Mouse (Mus musculus) heart, adult 18-20 months (tissue): ENCODE measurements around the gene Slc8a1. TPM values are rescaled to one million over a fixed set of nuclear protein-coding genes. Genes with fewer than 3 reads are reported as not detected.

Experiments used
- DNase-seq, 2 experiments: peaks; one replicate each; pipeline ENCODE4 v3.0.0; 2021 to 2022; ENCODE audit warnings: mixed read lengths in 1 of 2
- long read RNA-seq, 2 experiments: library from polyadenylated mRNA; stranded (forward); transcript quantifications; one replicate each; pipeline ENCODE4 v2.0.0; 2021
- total RNA-seq, 2 experiments: library from RNA; stranded (reverse); gene quantifications; 2 replicates each; pipeline ENCODE4 v1.2.3; 2021

The Slc8a1 gene
- 100 to 1,000 TPM; 508 to 537 TPM for total RNA-seq
- long read RNA-seq, experiment 1, partial matches to known transcripts: 0 of 32 reads
- long read RNA-seq, experiment 1, other reads (novel, unspliced or antisense): 32 of 32 reads
- long read RNA-seq, experiment 2, partial matches to known transcripts: 2 of 16 reads
- long read RNA-seq, experiment 2, other reads (novel, unspliced or antisense): 14 of 16 reads

DNA sequence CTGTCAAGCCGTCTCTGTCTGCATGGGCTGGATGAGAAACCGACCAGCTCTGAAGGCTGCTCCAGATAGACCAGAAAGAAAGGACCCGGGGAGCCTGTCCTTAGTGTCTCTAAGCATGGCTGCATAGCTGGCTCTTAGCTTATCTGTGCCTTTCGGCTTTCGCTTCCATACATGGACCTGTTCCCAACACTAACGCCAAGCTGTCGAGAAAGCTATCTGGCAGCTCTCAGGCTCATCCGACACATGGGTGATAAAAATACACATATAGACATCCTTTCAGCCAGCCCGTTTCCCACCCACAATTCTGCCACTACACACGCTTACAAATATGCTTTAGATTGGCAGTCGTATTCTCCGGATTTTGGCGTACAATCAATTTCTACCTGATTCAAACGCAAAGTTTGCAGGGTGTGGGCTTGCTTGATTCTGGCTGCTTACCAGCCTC, at the start of gene Slc8a1:
TSS of gene Slc8a1 (minus strand) at position 67 of the 445 bp plus-strand sequence.
- DNase-seq: peak; percentile 72 to 81

DNA sequence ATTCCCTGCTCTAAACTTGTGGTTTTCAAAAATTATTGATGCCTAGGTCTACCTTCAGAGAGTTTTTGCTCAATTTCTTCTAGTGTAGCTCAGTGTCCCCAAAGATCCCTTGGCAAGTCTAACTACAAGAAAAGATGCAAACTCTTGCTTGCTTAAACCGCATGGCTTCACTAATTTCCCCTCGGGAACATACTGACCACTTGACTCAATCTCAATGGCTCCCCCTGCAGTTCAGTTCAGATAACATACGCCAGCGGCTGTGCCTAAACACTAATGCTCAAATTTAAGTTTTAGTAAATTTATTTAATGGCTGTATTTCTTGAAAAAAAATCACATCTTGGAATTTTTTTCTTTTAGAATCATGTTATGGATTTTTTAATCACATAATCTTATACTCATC, 49.2 kb upstream of the Slc8a1 start:
- peak; percentile 71 to 87 for DNase-seq

DNA sequence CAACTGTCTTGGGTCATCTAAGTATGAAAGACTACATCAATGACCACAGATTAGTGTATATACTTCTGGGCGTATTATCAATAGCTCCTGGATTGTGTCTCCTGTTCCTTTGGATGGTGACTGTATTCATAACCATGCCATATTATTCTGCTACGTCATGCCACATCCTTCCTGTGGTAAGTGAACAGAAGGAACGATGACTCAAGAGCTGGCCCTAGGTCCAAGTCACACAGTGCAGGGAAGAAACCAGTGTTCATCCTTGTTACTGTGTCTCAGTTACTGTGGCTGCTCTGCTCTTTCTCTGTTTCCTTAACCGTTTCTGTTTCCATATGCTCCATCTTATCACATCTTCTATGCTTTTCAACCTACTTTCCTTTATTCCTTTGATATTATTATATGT, 44.1 kb upstream of the Slc8a1 start:
- DNase-seq: no peak

DNA sequence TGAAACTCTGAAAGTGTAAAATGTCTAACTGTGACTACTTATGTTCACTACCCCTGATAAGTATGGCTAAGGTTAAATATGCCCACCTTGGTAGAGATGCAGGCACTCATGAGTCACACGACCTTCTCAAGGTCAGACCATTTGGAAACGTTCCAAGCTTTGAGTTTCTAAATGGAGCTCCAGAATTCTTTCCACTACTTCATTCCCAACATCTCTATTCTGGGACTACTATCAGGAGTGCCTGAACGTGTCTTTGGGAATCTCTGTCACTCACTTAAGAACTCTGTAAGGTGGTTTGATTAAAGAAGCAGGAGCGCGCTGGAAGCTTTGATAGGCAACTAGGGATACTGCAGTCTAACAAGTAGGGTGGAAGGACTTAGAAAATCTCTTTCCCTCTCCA, 43.3 kb upstream of the Slc8a1 start:
- DNase-seq: peak; percentile 61 to 64

DNA sequence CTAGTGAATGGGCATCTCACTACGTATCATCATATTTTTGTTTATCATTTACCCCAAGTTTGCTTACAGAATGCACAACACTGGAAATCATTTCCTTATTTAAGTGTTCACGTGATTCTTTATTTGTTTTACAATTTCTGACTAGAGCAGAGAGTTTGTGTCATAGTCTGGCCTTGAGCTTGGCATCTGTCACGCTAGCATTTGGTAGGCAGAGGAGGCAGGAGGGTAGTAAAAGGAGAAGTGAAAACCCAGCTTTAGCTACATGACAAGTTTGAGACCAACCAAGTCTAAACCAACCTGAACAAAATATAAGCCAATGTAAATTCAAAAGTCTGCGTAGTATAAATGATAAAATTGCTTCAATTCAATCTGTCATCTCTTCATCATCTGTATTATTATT, 41.7 kb upstream of the Slc8a1 start:
- DNase-seq: no peak

DNA sequence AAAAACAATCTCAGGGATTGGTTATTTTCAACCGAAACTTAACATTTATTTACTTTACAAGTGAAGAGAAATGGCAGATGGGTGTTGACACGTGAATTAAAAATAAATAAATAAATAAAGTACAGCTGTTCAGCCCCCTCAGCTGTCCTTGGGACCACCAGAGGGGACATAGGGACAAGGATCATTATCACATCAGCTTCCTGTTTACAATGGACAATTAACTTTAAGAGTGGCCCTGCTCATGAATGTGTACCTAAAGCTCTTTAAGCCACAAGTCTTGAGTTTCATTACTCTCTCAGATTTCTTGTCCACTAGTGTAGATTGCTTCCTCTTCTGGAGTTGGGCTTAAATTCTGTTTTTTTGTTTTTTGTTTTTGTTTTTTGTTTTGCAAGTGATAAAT, 12.5 kb upstream of the Slc8a1 start:
- DNase-seq: no peak

DNA sequence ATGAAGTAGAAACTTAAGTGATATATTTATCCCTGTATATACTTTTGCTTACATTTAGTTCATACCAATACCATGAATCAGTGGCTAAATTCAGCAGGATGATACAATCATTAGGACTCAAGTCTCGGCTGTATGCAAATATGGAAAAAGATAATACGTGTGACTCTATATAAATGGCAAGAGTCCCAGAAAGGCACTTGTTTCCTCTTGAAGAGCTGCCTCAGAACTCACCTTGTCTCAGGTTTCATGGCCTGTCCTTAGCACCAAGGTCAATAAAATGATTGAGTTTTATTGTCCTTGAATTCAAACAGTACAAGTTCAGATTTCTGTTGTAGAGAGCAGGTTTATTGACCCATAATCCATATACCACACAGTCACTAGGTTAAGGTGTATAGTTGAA, 4.9 kb upstream of the Slc8a1 start:
- no peak for DNase-seq

DNA sequence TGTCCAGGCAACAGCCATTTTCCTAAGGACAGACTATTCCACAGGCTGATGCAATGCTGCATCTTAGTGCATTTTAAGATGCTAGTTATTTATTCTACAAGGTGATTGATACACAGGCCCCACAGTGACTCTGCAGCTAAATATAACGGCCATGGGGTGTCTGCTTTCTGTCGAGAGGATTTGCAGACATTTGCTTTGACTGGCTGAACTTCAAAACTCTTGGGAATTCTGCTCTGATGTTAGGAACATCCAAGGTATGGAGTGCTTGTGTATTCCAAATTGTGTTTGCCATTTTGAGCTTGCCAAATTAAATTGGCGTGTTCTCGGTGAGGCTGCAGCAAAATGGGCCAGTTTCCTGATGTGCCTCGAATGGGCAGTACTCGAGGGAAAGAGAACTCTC, 2.4 kb upstream of the Slc8a1 start:
- DNase-seq: peak; percentile 44 to 53

DNA sequence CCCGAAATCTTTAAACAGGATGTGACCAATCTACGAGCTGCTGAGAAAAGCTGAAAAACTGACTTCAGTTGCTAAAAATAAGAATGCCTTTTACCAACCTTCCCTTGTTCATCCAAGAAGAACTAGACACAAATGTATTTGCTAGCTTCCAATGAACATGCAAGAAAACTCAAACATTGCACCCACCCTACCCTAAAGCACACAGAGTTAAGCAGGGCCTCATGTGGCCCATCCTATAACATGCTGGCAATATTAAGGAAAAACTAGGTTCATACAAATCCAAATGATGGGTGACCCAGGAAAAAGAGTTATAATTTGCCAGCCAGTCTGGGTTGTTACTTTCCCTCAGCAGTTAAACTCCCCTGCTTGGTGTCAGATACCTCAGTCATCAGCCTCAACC, 398 bp downstream of the Slc8a1 start:
- DNase-seq: no peak

DNA sequence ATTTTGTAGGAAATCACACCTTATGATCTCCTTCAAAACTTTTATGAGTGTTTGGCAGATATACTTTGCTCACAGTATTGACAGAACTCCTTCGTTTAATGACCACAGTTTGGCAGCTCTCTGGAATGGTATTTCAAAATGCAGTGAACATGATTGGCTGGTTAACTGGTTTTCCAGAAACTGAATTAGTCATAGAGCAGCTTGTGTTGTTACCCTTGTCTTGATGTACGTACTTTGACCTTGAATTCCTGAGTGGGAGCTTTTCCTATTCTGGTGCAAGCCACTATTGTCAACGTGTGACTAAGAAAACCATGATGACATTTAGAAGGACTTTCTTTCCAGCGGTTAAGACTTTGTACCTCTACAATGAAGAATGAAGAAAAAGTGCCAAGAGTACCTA, 868 bp downstream of the Slc8a1 start:
- no peak for DNase-seq

DNA sequence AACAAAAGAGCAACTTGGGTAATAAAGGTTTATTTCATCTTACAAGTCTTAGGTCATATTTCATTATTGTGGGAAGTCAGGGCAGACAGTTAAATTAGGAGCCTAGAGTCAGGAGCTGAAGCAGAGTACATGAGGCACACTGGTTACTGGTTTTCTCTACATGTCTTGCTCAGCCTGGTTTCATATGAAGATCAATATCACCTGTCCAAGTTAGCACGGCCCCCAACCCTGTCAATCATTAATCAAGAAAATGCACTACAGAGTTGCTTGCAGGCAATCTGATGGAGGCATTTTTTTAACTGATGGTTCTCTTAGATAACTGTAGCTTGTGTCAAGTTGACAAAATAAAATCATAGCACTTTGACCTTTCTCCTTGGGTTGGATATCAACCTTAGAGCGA, 2.6 kb downstream of the Slc8a1 start:
- DNase-seq: no peak

DNA sequence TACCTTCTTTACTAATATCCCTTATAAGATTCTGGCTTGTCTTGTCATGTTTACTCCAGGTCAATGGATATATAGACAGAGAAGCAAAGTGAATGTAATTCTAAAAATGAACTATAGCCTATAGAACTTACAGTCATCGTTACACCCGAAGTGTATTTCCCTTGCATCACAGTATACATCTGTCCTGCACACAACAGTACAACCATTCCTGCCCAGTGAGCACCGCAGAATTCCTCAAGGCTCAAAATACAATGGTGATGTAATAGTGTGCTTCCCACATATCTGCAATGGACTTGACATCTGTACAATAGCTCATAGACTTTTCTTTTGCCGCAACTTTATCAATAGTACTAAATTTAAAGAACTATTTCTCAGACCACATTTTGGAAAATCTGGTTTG, 8.3 kb downstream of the Slc8a1 start:
- no peak for DNase-seq

DNA sequence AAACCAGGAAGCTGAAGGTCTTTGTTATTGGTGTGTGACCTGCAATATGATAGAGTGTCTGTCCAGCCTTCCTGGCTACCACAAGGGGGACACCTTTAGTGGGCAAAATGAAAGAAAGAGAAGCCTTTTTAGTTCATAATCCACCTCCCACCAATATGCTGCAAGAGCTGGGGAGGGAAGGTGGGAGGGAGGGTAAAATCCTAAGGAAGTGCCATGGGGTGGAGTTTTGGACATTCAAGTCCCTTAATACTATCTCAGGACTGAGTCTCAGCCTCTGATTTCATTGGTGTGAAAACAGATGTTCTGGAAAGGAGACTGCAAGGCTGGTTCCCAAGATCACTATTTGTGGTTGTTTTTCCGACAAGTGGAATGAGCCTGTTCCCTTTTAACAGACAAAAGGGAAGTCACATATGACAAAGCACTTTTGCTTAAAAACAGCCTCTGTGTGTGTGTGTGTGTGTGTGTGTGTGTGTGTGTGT, 25.9 kb downstream of the Slc8a1 start:
- DNase-seq: peak; percentile 54 to 60

DNA sequence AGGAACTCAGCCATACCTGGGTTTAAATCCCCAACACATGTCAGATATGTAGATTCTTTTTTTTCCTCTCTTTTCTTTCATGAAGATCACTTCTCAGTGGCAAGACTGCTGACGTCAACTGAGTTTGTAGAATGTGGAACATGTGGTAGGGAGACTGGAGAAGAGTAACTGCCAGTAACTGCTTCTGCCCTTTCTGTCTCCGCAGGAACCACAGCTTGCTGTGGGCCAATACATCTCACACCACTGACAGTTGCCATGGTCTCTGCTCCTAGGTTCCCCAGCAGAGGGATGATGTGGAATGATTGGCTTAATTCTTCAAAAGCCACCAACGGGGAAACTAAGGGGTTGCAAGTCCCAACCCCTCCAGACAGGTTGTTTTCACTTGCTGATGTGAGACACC, 33.4 kb downstream of the Slc8a1 start:
- peak in 1 of 2 experiments; percentile 14 for DNase-seq

DNA sequence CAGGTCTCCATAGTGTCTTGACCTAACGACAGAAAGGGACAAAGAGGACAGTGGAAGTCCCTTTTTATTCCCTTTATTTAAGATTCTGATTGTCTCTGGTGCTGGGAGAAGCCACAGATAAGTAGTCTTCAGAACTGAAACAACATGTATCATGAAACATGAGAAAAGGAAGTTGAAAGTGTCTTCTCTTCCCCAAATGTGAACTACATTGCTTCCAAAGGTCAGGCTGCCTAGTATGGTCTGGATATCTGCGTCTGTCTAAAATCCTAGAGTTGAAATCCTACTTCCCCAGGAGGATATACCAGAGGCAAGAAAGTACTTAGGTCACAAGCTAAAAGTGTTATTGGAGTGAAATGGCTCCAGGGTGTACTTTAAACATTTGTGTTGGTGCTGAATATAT, 34.9 kb downstream of the Slc8a1 start:
- DNase-seq: peak in 1 of 2 experiments; percentile 10

DNA sequence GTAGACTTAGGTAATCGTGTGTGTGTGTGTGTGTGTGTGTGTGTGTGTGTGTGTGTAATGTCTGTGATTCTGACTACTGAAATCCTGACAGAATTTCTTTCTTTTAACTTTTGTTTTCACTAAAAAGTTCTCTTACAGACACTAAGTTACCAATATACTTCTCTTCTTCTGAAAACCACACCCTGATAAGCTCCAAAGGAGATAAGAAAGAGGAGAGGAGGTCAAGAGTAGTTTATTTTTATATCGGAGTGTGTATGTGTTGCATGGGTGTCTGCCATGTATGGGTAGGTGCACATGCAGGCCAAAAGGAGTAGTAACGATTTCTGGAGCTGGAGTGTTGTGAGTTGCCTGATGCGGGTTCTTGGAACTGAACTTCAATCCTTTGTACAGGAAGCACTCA, 36.5 kb downstream of the Slc8a1 start:
- DNase-seq: no peak

DNA sequence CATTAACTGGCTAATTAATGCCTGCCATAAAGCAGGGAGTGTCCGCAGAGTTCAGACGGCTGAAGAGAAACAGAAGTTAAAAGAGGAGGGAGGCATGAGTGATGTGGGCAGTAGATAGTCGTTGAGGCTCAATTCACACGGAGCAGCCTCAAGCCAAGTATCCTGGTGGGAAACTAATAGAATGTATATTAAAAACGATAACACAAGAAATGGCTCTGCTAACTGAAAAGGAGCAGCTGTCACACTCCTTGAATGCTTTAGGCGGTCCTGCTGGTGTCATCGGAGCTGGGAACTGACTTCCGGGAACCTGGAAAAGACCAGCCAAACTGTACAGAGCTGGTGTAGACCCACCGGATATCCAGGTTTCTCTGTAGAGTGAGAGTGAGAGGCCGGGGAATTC, 39.4 kb downstream of the Slc8a1 start:
- no peak for DNase-seq

DNA sequence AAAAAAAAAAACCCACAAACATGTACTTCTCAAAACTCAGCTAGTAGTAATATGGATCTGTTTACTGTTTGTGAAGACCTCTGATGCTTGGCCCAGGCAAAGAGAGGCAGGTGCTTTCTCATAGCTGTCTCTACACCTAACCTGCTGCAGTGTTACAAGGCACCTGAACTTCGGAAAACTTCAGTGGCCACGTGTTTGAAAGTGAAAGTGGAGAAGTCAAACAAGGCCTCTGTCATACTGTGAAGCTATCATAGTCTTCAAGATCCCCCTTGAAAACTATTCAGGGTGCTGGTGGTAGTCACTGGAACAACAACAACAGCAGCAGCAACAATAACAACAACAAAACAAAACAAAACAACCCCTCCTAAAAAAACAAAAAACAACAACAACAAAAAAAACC, 40.5 kb downstream of the Slc8a1 start:
- DNase-seq: no peak

DNA sequence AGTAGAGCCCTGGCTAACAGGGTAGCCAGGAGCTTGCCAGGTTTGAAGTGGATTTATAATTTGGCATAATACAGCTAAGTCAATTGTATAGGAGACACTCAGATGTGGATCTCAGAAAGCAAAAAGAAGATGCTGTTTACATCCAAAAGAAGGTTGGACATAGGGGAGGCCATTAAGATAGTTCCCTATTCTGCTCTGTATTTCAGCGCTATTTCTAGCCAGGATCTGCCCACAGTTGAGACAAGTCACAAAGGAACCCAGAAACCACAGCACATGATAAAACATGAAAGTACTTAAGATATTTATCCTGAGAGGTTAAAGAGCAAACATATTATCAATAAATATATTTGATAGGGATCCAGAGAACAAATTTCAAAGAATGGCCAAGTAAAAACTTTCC, 43.2 kb downstream of the Slc8a1 start:
- DNase-seq: no peak

DNA sequence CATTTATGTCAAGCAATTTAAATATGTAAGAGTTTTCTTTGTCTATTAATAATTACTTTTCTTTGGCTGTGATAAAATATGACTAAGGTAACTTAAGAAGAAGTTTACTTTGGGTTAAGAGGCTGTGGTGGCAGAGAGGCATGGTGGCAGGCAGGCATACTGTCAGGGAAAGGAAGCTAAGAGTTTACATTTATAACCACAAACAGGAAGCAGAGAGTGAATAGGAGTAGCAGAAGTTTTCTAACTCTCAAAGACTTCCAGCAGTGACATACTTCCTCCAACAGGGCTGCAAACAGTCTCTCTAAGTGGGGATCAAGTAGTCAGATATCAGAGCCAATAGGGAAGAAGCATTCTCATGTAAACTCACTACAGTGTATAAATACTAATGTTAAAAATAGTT, 58.6 kb downstream of the Slc8a1 start:
- no peak for DNase-seq

DNA sequence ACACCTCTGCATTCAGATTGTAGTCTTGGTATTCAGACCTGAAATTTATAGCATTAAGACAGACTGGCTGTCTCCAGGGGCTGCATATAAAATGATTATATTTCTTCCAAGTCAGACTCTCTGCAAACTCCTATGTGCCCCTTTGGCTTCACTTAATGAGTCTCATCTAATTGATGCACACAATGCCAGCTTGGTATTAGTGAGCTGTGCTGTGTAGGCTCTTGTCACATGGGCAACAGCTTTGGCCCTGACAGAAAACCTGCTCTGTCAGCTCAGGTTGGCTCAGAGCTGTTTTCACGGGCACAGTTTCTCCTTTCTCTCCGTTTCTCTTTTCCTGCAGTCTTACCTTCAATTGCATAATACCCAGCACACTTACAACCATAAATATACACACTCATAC, 60.7 kb downstream of the Slc8a1 start:
- no peak for DNase-seq

DNA sequence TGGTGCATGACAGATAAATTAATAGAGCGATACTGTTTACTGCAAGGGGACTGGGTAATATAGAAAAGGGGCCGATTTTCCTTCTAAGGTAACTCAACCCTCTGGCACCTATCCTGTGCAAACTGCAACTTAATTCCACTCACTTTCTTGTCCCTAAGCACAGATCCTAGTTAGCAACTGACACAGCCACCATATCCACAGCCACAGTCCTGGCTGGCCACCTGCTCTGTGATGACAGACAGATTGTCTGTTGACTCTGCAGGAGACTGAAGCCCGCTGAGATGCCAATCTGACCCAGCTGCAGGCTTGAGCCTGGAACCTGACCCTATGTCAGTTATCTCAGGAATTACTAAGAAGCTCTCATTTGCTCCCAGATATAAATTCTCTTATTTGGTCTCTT, 62.0 kb downstream of the Slc8a1 start:
- no peak for DNase-seq

DNA sequence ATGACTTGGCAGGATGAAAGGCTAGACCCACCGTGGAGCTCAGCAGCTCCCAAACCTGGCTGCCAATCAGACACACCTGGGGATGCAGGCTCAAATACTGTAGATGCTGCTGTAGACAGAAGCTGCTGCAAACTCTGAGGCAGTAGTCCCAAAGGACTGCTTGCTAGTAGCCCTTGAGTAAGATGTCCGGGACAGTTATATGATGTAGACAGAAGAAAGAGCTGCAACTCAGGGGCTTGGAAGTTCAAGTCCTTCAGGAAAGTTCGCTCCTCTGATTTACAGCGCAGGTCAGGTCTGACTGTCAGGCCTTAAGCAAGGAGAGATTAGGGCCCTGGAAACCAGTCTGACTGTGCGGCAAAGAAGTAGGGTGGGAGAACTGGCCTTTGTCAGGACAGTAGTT, 66.9 kb downstream of the Slc8a1 start:
- DNase-seq: no peak

DNA sequence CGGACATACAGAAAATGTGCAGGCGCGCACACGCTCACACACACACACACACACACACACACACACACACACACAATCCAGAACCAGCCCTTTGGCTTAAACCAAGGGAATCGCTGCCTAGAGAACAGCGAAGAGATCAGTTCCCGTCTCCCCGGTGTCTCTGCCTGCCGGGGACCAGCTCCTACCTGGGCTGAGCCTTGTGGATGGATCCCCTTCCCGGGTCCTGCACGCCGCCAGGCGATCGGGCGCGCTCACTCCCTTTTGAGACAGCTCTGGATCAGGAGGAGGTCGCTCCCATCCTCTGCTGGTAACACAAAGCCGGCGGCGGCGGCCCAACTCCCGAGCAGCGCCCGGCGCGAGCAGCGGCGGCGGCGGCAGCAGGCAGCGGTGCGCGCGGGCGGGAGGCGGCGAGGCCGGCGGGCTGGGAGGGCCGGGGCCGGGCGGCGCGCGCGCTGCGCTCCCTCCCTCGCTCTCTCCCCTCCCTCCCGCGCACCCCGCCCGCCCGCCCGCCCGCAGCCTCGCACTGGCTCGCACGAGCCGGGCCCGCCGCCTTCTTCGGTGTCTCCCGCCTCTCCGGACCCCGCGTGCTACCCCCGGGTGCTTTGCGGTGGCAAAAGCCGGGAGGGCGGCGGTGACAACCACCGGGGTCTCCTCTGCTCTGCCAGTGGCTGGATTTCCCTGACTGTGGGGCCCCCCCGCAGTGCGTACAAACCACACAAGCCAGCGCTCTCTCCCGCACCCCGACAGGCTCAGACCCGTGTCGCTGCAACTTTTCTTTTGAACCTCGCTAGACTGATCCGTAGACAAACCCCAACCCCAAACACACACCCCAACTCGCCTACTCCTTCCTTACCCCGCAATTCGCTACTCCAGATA, 68.1 kb downstream of the Slc8a1 start:
- DNase-seq: peak; percentile 63 to 74
